Mouse (Mus musculus): ENCODE measurements at regions not wholly inside any gene's neighbourhood (a gene's known extent, or its start where the extent isn't known, plus 50 kb on each side); places are given as distances from the start of the nearest gene placed in this dataset.

DNA sequence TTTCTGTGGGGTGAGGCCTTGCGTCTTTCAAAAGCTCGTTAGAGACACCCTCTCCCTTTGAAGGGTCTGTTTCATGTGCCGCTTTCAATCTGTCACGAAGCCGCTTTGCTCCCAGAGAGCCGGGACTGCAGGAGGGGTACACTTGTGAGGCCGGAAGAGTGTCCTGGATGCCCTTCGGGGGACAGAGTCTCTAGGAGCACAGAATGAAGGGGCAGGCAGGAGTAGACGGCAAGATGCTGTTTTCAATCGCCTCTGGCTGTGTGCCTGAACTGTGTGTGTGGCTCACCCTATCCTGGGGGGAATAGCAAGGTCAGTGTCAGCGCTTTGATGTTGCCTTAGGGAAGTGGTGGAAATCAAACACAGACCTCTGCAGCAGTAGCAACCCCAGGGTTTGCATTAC is 174.7 kb downstream of the Gadd45g start:
- TF ChIP-seq CTCF (IDR thresholded peaks at IDR 0.05; ENCODE audit: insufficient read depth, low read depth, low read length) (no peak), POLR2A (IDR thresholded peaks at IDR 0.05; ENCODE audit: insufficient read depth, low read depth, low read length) (no peak)

Data from olfactory bulb, adult 2 months (tissue).